Mouse (Mus musculus) liver, adult 2 months (tissue): Measurements from ENCODE around the gene Disc1.

Source experiments
- CTCF ChIP-seq: fragments of 200-500 bp; IDR thresholded peaks from 2 replicates; pipeline ENCODE4 v1.5.1; 2011; ENCODE audit warnings: low read depth, low read length, control low read depth
- POLR2A ChIP-seq: fragments of 200-500 bp; IDR thresholded peaks from 2 replicates; pipeline ENCODE4 v1.6.1; 2011; ENCODE audit warnings: low read length, control low read depth; ENCODE audit not compliant: insufficient read depth; ENCODE audit errors: extremely low read depth

- TF ChIP-seq POLR2A (no peak), CTCF (no peak)
Measured at GRCm38 (mm10) chr8:125230526-125231131, 176.6 kb downstream of the Disc1 start.
